Mouse (Mus musculus) CH12.LX (cell line): ENCODE measurements around the gene Fgfr2. TPM values are rescaled to one million over a fixed set of nuclear protein-coding genes. Genes with fewer than 3 reads are reported as not detected.

Experiments used
- DNase-seq: peaks from one replicate; pipeline ENCODE4 v3.0.0-alpha.2; 2013; ENCODE audit errors: extremely low read depth
- H3K27ac ChIP-seq: 2 replicates; pipeline ENCODE4 v1.5.1; 2012; ENCODE audit warnings: low read depth, mild to moderate bottlenecking, control low read depth, moderate library complexity; ENCODE audit not compliant: insufficient read depth
- H3K27me3 ChIP-seq: replicated peaks from 2 replicates; pipeline ENCODE3; 2012; ENCODE audit warnings: inconsistent platforms
- H3K36me3 ChIP-seq, 2 experiments: replicated peaks in 1 of 2; 2 replicates each; pipeline versions ENCODE3 to v1.6.1; 2012; ENCODE audit warnings: inconsistent platforms in 1 of 2, low read length in 1 of 2, mild to moderate bottlenecking in 1 of 2, mixed read lengths in 1 of 2, moderate library complexity in 1 of 2; ENCODE audit not compliant: control insufficient read depth in 1 of 2, insufficient read depth in 1 of 2
- H3K4me1 ChIP-seq, 2 experiments: 2 replicates each; pipeline ENCODE4 v1.6.1; 2012; ENCODE audit warnings: inconsistent platforms in 1 of 2, moderate library complexity in 1 of 2; ENCODE audit not compliant: insufficient read depth in 2 of 2, control insufficient read depth in 1 of 2
- H3K4me2 ChIP-seq: 2 replicates; pipeline ENCODE4 v1.6.1; 2012; ENCODE audit warnings: low read depth, mild to moderate bottlenecking, control low read depth; ENCODE audit not compliant: poor library complexity, insufficient read depth, severe bottlenecking
- H3K4me3 ChIP-seq, 3 experiments: fragments of 150-350 bp in 1 of 3; sonication (generic) in 1 of 3; replicated peaks in 1 of 3; 2 replicates each; pipeline versions ENCODE3 to v1.5.1; 2011 to 2012; ENCODE audit warnings: low read depth in 2 of 3, low read length in 2 of 3, mild to moderate bottlenecking in 2 of 3, moderate library complexity in 2 of 3, control low read depth in 1 of 3, improper control_type of control experiment in 1 of 3, inconsistent platforms in 1 of 3, mixed read lengths in 1 of 3; ENCODE audit not compliant: poor library complexity in 1 of 3
- H3K79me2 ChIP-seq: replicated peaks from 2 replicates; pipeline ENCODE4 v1.6.1; 2012; ENCODE audit warnings: mild to moderate bottlenecking, moderate library complexity; ENCODE audit not compliant: control insufficient read depth, poor library complexity, insufficient read depth, severe bottlenecking; ENCODE audit errors: extremely low read depth
- H3K9ac ChIP-seq: 2 replicates; pipeline ENCODE4 v1.6.1; 2012; ENCODE audit warnings: low read depth, mild to moderate bottlenecking, control low read depth, moderate library complexity; ENCODE audit not compliant: insufficient read depth
- H3K9me3 ChIP-seq: replicated peaks from 2 replicates; pipeline ENCODE3; 2012; ENCODE audit warnings: low read length, inconsistent platforms, mixed read lengths
- BHLHE40 ChIP-seq: IDR thresholded peaks from 2 replicates; pipeline ENCODE4 v1.6.1; 2011; ENCODE audit warnings: mild to moderate bottlenecking, low read depth, low read length, improper control_type of control experiment
- CHD1 ChIP-seq: IDR thresholded peaks from 2 replicates; pipeline ENCODE4 v1.6.1; 2012; ENCODE audit warnings: low read depth, low read length, improper control_type of control experiment, inconsistent platforms
- CTCF ChIP-seq, 2 experiments: IDR thresholded peaks in 1 of 2; conservative IDR thresholded peaks in 1 of 2; 2 replicates each; pipeline ENCODE4 v1.5.1; 2011 to 2012; ENCODE audit warnings: low read depth in 2 of 2, low read length in 2 of 2, improper control_type of control experiment in 1 of 2, inconsistent platforms in 1 of 2, mild to moderate bottlenecking in 1 of 2, moderate library complexity in 1 of 2
- E2F4 ChIP-seq: IDR thresholded peaks from 2 replicates; pipeline ENCODE4 v1.6.1; 2011; ENCODE audit warnings: low read depth, low read length, improper control_type of control experiment; ENCODE audit not compliant: insufficient replicate concordance
- ELF1 ChIP-seq: IDR thresholded peaks from 2 replicates; pipeline ENCODE4 v1.6.1; 2014; ENCODE audit warnings: low read depth, mild to moderate bottlenecking, inconsistent platforms, low read length, improper control_type of control experiment
- ETS1 ChIP-seq: conservative IDR thresholded peaks from 2 replicates; pipeline ENCODE4 v1.6.1; 2012; ENCODE audit warnings: low read depth, mild to moderate bottlenecking, inconsistent platforms, low read length, improper control_type of control experiment, moderate library complexity
- GABPA ChIP-seq: IDR thresholded peaks from 2 replicates; pipeline ENCODE4 v1.6.1; 2012; ENCODE audit warnings: low read depth, low read length, improper control_type of control experiment, inconsistent platforms; ENCODE audit not compliant: insufficient replicate concordance
- HCFC1 ChIP-seq: IDR thresholded peaks from 2 replicates; pipeline ENCODE4 v1.6.1; 2012; ENCODE audit warnings: low read depth, mild to moderate bottlenecking, inconsistent platforms, low read length, improper control_type of control experiment
- JUN ChIP-seq: IDR thresholded peaks from 2 replicates; pipeline ENCODE4 v1.6.1; 2011; ENCODE audit warnings: low read depth, mild to moderate bottlenecking, low read length, improper control_type of control experiment, moderate library complexity; ENCODE audit not compliant: insufficient read depth
- KAT2A ChIP-seq: IDR thresholded peaks from 2 replicates; pipeline ENCODE4 v1.6.1; 2012; ENCODE audit warnings: low read length, improper control_type of control experiment, inconsistent platforms; ENCODE audit not compliant: insufficient replicate concordance
- MYC ChIP-seq: IDR thresholded peaks from 2 replicates; pipeline ENCODE4 v1.6.1; 2011; ENCODE audit warnings: low read depth, mild to moderate bottlenecking, improper control_type of control experiment, low read length
- NELFE ChIP-seq: IDR thresholded peaks from 2 replicates; pipeline ENCODE4 v1.6.1; 2011; ENCODE audit warnings: low read depth, low read length, improper control_type of control experiment
- PAX5 ChIP-seq: IDR thresholded peaks from 2 replicates; pipeline ENCODE4 v1.6.1; 2012; ENCODE audit warnings: low read length, inconsistent platforms, mixed read lengths
- POLR2AphosphoS2 ChIP-seq: IDR thresholded peaks from 2 replicates; pipeline ENCODE4 v1.6.1; 2011; ENCODE audit warnings: low read depth, low read length, improper control_type of control experiment
- RCOR1 ChIP-seq: conservative IDR thresholded peaks from 2 replicates; pipeline ENCODE4 v1.6.1; 2012; ENCODE audit warnings: low read depth, mild to moderate bottlenecking, inconsistent platforms, low read length, improper control_type of control experiment
- SMC3 ChIP-seq: IDR thresholded peaks from 2 replicates; pipeline ENCODE4 v1.6.1; 2011; ENCODE audit warnings: low read depth, low read length, improper control_type of control experiment
- TBP ChIP-seq: conservative IDR thresholded peaks from 2 replicates; pipeline ENCODE4 v1.6.1; 2011; ENCODE audit warnings: low read depth, low read length, improper control_type of control experiment
- TCF12 ChIP-seq: IDR thresholded peaks from 2 replicates; pipeline ENCODE4 v1.6.1; 2014; ENCODE audit warnings: low read depth, mild to moderate bottlenecking, inconsistent platforms, low read length, improper control_type of control experiment
- USF1 ChIP-seq: IDR thresholded peaks from 2 replicates; pipeline ENCODE4 v1.6.1; 2014; ENCODE audit warnings: low read depth, mild to moderate bottlenecking, inconsistent platforms, low read length, improper control_type of control experiment
- ZC3H11A ChIP-seq: IDR thresholded peaks from 2 replicates; pipeline ENCODE4 v1.6.1; 2012; ENCODE audit warnings: low read depth, mild to moderate bottlenecking, inconsistent platforms, low read length, improper control_type of control experiment
- ZKSCAN1 ChIP-seq: IDR thresholded peaks from 2 replicates; pipeline ENCODE4 v1.6.1; 2012; ENCODE audit warnings: low read depth, inconsistent platforms, low read length, improper control_type of control experiment, borderline replicate concordance
- ZMIZ1 ChIP-seq: IDR thresholded peaks from 2 replicates; pipeline ENCODE4 v1.6.1; 2012; ENCODE audit warnings: low read depth, mild to moderate bottlenecking, inconsistent platforms, low read length, improper control_type of control experiment
- dilution Hi-C: fragments of 300-500 bp; cut with MboI; formaldehyde crosslinking; loops from 2 replicates; pipeline ENCODE4 v1.14.3; 2020; ENCODE audit warnings: low sequenced_read_pairs; ENCODE audit not compliant: extremely low pct_unique_long_range_greater_than_20kb, extremely low pct_ligation_motif_present
- in situ Hi-C: fragments of 300-500 bp; cut with MboI; formaldehyde crosslinking; loops from 3 replicates; pipeline ENCODE4 v1.14.3; 2019; ENCODE audit warnings: low sequenced_read_pairs, low pct_ligation_motif_present, low pct_unique_long_range_greater_than_20kb, mixed read lengths
- polyA plus RNA-seq: library from polyadenylated mRNA; unstranded; fragments of >175 nt; gene quantifications from 2 replicates; pipeline ENCODE4 v1.2.1, GENCODE M21; 2012; ENCODE audit warnings: low read depth; ENCODE audit not compliant: insufficient read length
- total RNA-seq, 2 experiments: library from RNA; depleted of rRNA; stranded (reverse); fragments of 300-350 nt in 1 of 2; fragments of >200 nt in 1 of 2; gene quantifications; 2 replicates each; pipeline ENCODE4 v1.2.3; 2012 to 2014

The Fgfr2 gene
- total and polyA plus RNA-seq, 3 experiments = not detected

- no peak overlapping the region for H3K4me2 ChIP-seq
- H3K4me1 ChIP-seq = no peaks in the 10 kb centered on the region
- in situ Hi-C loops = no loop called here
- H3K9ac ChIP-seq = no peak overlapping the region
- no peaks in the 10 kb centered on the region for H3K79me2 ChIP-seq
- H3K27ac ChIP-seq = no peak overlapping the region
- peaks cover 49% of the 10 kb centered on the region for H3K27me3 ChIP-seq
- H3K9me3 ChIP-seq = no peaks in the 10 kb centered on the region
- H3K4me3 ChIP-seq = no peak overlapping the region
- TF ChIP-seq GABPA (no peak), TCF12 (no peak), E2F4 (no peak), PAX5 (no peak), HCFC1 (no peak), TBP (no peak), RCOR1 (no peak), ZKSCAN1 (no peak), NELFE (no peak), JUN (no peak), SMC3 (no peak), POLR2AphosphoS2 (no peak), MYC (no peak), BHLHE40 (no peak), ZMIZ1 (no peak), CHD1 (no peak), ETS1 (no peak)
- TF ChIP-seq, all 38 proteins: peak for 0
- dilution Hi-C loops = no loop called here
- DNase-seq = no peak
- no peaks in the 10 kb centered on the region for H3K36me3 ChIP-seq
Observed at GRCm38 (mm10) chr7:132349075-132349572, 774.0 kb downstream of the Fgfr2 start.

GRCm38 (mm10) chr7:132347273-132348045 lies 775.7 kb downstream of the Fgfr2 start:
- no peaks in the 10 kb centered on the region for H3K79me2 ChIP-seq
- no peaks in the 10 kb centered on the region for H3K4me1 ChIP-seq
- H3K9me3 ChIP-seq = no peaks in the 10 kb centered on the region
- in situ Hi-C loops (no loop called here), dilution Hi-C loops (no loop called here)
- H3K9ac ChIP-seq = no peak overlapping the region
- H3K27ac ChIP-seq = no peak overlapping the region
- no peak overlapping the region for H3K4me3 ChIP-seq
- TF ChIP-seq CHD1 = no peak
- no peak for TF ChIP-seq ZKSCAN1
- TF ChIP-seq ZC3H11A = no peak
- TF ChIP-seq ELF1 = no peak
- TF ChIP-seq KAT2A = no peak
- no peak for TF ChIP-seq USF1
- no peak for TF ChIP-seq CTCF (conservative IDR thresholded peaks at IDR 0.05 in 1 of 2, IDR thresholded peaks at IDR 0.05 in 1 of 2; ENCODE audit: low read depth in 2 of 2, low read length in 2 of 2)
- H3K36me3 ChIP-seq = no peaks in the 10 kb centered on the region
- H3K4me2 ChIP-seq = no peak overlapping the region
- DNase-seq = no peak
- peaks cover 37% of the 10 kb centered on the region for H3K27me3 ChIP-seq
